Mouse (Mus musculus) CH12F3 (cell line): ENCODE results near the gene Mex3b.

Experiments
- in situ Hi-C: fragments of 300-500 bp; cut with MboI; formaldehyde crosslinking; loops from 2 replicates; pipeline ENCODE4 v1.14.3; 2020; ENCODE audit warnings: low sequenced_read_pairs

The Mex3b gene

GRCm38 (mm10) chr7:82867271-82868121 lies at the start of gene Mex3b:
Gene Mex3b (plus strand): TSS chr7:82867333.
- in situ Hi-C loops = no loop called here

GRCm38 (mm10) chr7:82819541-82819940 lies 47.6 kb upstream of the Mex3b start:
- in situ Hi-C loops = no loop called here

GRCm38 (mm10) chr7:82820661-82821060 lies 46.5 kb upstream of the Mex3b start:
- in situ Hi-C loops = no loop called here

GRCm38 (mm10) chr7:82821501-82821900 lies 45.6 kb upstream of the Mex3b start:
- in situ Hi-C loops = no loop called here

GRCm38 (mm10) chr7:82822528-82822927 lies 44.6 kb upstream of the Mex3b start:
- in situ Hi-C loops = no loop called here

GRCm38 (mm10) chr7:82828193-82828592 lies 38.9 kb upstream of the Mex3b start:
- in situ Hi-C loops = no loop called here

- in situ Hi-C loops = no loop called here
These were observed 37.6 kb upstream of the Mex3b start for GRCm38 (mm10) chr7:82829516-82829915.

- in situ Hi-C loops = no loop called here
These were observed 32.7 kb upstream of the Mex3b start for GRCm38 (mm10) chr7:82834471-82834870.

GRCm38 (mm10) chr7:82838414-82838813 lies 28.7 kb upstream of the Mex3b start:
- in situ Hi-C loops = no loop called here

GRCm38 (mm10) chr7:82838965-82839675 lies 28.0 kb upstream of the Mex3b start:
- in situ Hi-C loops = no loop called here

- in situ Hi-C loops = no loop called here
These were observed 24.8 kb upstream of the Mex3b start for GRCm38 (mm10) chr7:82842222-82842920.

- in situ Hi-C loops = no loop called here
These were observed 16.4 kb upstream of the Mex3b start for GRCm38 (mm10) chr7:82850756-82851155.

- in situ Hi-C loops = no loop called here
These were observed 15.5 kb upstream of the Mex3b start for GRCm38 (mm10) chr7:82851670-82852069.

GRCm38 (mm10) chr7:82854195-82854766 lies 12.9 kb upstream of the Mex3b start:
- in situ Hi-C loops = no loop called here

GRCm38 (mm10) chr7:82858611-82859010 lies 8.5 kb upstream of the Mex3b start:
- in situ Hi-C loops = no loop called here

GRCm38 (mm10) chr7:82860626-82861025 lies 6.5 kb upstream of the Mex3b start:
- in situ Hi-C loops = no loop called here

- in situ Hi-C loops = no loop called here
These were observed 3.8 kb upstream of the Mex3b start for GRCm38 (mm10) chr7:82863341-82863740.

GRCm38 (mm10) chr7:82864260-82864990 lies 2.7 kb upstream of the Mex3b start:
- in situ Hi-C loops = no loop called here

- in situ Hi-C loops = no loop called here
These were observed 2.0 kb upstream of the Mex3b start for GRCm38 (mm10) chr7:82864991-82865771.
